Mouse (Mus musculus): ENCODE results near the gene Clic1.

- TF ChIP-seq CTCF (IDR thresholded peaks at IDR 0.05; ENCODE audit: control insufficient read depth, insufficient read depth, insufficient read length) (no peak), MAX (IDR thresholded peaks at IDR 0.05) (no peak), FOSL1 (IDR thresholded peaks at IDR 0.05; ENCODE audit: insufficient read depth, low read length, poor library complexity, severe bottlenecking) (no peak), USF1 (IDR thresholded peaks at IDR 0.05; ENCODE audit: low read depth) (no peak), MYOD1 (IDR thresholded peaks at IDR 0.05; ENCODE audit: control insufficient read depth, insufficient read length, low read depth) (no peak)
Measured at GRCm38 (mm10) chr17:35032323-35032870, 17.4 kb upstream of the Clic1 start.

Data from C2C12 (cell line).